Mouse (Mus musculus) MEL (cell line): ENCODE results near the gene Gjb6. TPM values are rescaled to one million over a fixed set of nuclear protein-coding genes. Genes with fewer than 3 reads are reported as not detected.
A peak's percentile ranks its signal among the peaks of the same experiment; 100 is the strongest.

ENCODE experiments used
- DNase-seq: peaks from one replicate; pipeline ENCODE4 v3.0.0; 2011; ENCODE audit warnings: low read depth, low spot score
- H3K27ac ChIP-seq: 2 replicates; pipeline ENCODE4 v1.5.1; 2012; ENCODE audit warnings: low read depth, mild to moderate bottlenecking, control low read depth, low read length, moderate library complexity; ENCODE audit not compliant: control insufficient read depth
- H3K27me3 ChIP-seq, 2 experiments: fragments of 150-350 bp in 1 of 2; sonication (generic) in 1 of 2; 2 replicates each; pipeline ENCODE4 v1.6.1; 2012; ENCODE audit warnings: low read length in 2 of 2, mild to moderate bottlenecking in 2 of 2, improper control_type of control experiment in 1 of 2, moderate library complexity in 1 of 2; ENCODE audit not compliant: insufficient read depth in 2 of 2, control insufficient read depth in 1 of 2
- H3K36me3 ChIP-seq, 2 experiments: 2 replicates each; pipeline ENCODE4 v1.6.1; 2012 to 2014; ENCODE audit warnings: low read length in 2 of 2, improper control_type of control experiment in 1 of 2, inconsistent platforms in 1 of 2, mild to moderate bottlenecking in 1 of 2; ENCODE audit not compliant: insufficient read depth in 2 of 2, control insufficient read depth in 1 of 2
- H3K4me1 ChIP-seq, 2 experiments: fragments of 150-350 bp in 1 of 2; sonication (generic) in 1 of 2; 2 replicates each; pipeline ENCODE4 v1.6.1; 2012; ENCODE audit warnings: low read length in 2 of 2, improper control_type of control experiment in 1 of 2, mild to moderate bottlenecking in 1 of 2; ENCODE audit not compliant: insufficient read depth in 2 of 2, control insufficient read depth in 1 of 2
- H3K4me3 ChIP-seq, 2 experiments: fragments of 150-350 bp in 1 of 2; sonication (generic) in 1 of 2; 2 replicates each; pipeline ENCODE4 v1.5.1; 2012; ENCODE audit warnings: low read depth in 2 of 2, low read length in 2 of 2, mild to moderate bottlenecking in 2 of 2, moderate library complexity in 2 of 2, control low read depth in 1 of 2, improper control_type of control experiment in 1 of 2; ENCODE audit not compliant: control insufficient read depth in 1 of 2, insufficient read depth in 1 of 2
- H3K79me2 ChIP-seq: 2 replicates; pipeline ENCODE4 v1.6.1; 2012; ENCODE audit warnings: mild to moderate bottlenecking, low read length, moderate library complexity; ENCODE audit not compliant: control insufficient read depth, poor library complexity, insufficient read depth
- H3K9ac ChIP-seq: 2 replicates; pipeline ENCODE4 v1.6.1; 2012; ENCODE audit warnings: low read depth, mild to moderate bottlenecking, control low read depth, low read length, moderate library complexity; ENCODE audit not compliant: control insufficient read depth, poor library complexity, severe bottlenecking
- H3K9me3 ChIP-seq: fragments of 150-350 bp; sonication (generic); replicated peaks from 2 replicates; pipeline ENCODE4 v1.6.1; 2012; ENCODE audit warnings: mild to moderate bottlenecking, low read length, improper control_type of control experiment, moderate library complexity; ENCODE audit not compliant: insufficient read depth
- BHLHE40 ChIP-seq: IDR thresholded peaks from 2 replicates; pipeline ENCODE4 v1.6.1; 2012; ENCODE audit warnings: low read depth, mild to moderate bottlenecking, inconsistent platforms, low read length, improper control_type of control experiment, borderline replicate concordance
- CHD1 ChIP-seq: IDR thresholded peaks from 2 replicates; pipeline ENCODE4 v1.6.1; 2012; ENCODE audit warnings: low read depth, mild to moderate bottlenecking, inconsistent platforms, low read length, improper control_type of control experiment
- CHD2 ChIP-seq: IDR thresholded peaks from 2 replicates; pipeline ENCODE4 v1.6.1; 2011; ENCODE audit warnings: low read length, improper control_type of control experiment
- CTCF ChIP-seq, 3 experiments: IDR thresholded peaks in 2 of 3; conservative IDR thresholded peaks in 1 of 3; 2 replicates each; pipeline ENCODE4 v1.5.1; 2011 to 2012; ENCODE audit warnings: low read length in 3 of 3, low read depth in 2 of 3, mild to moderate bottlenecking in 2 of 3, improper control_type of control experiment in 1 of 3, inconsistent platforms in 1 of 3, mixed read lengths in 1 of 3, moderate library complexity in 1 of 3; ENCODE audit not compliant: control insufficient read depth in 1 of 3, insufficient read depth in 1 of 3, poor library complexity in 1 of 3, severe bottlenecking in 1 of 3
- E2F4 ChIP-seq: IDR thresholded peaks from 2 replicates; pipeline ENCODE4 v1.6.1; 2011; ENCODE audit warnings: low read depth, low read length, improper control_type of control experiment, borderline replicate concordance
- ELF1 ChIP-seq: IDR thresholded peaks from 2 replicates; pipeline ENCODE4 v1.6.1; 2014; ENCODE audit warnings: low read depth, mild to moderate bottlenecking, inconsistent platforms, low read length, improper control_type of control experiment, moderate library complexity
- EP300 ChIP-seq, 2 experiments: IDR thresholded peaks; 2 replicates each; pipeline ENCODE4 v1.6.1; 2011; ENCODE audit warnings: improper control_type of control experiment in 2 of 2, low read length in 2 of 2, low read depth in 1 of 2, mild to moderate bottlenecking in 1 of 2
- ETS1 ChIP-seq: IDR thresholded peaks from 2 replicates; pipeline ENCODE4 v1.6.1; 2012; ENCODE audit warnings: low read depth, mild to moderate bottlenecking, inconsistent platforms, low read length, improper control_type of control experiment, moderate library complexity
- KAT2A ChIP-seq: conservative IDR thresholded peaks from 2 replicates; pipeline ENCODE4 v1.6.1; 2012; ENCODE audit warnings: low read depth, low read length, improper control_type of control experiment, inconsistent platforms
- MAFK ChIP-seq: IDR thresholded peaks from 2 replicates; pipeline ENCODE4 v1.6.1; 2011; ENCODE audit warnings: low read depth, mild to moderate bottlenecking, low read length, improper control_type of control experiment, borderline replicate concordance
- MAX ChIP-seq: IDR thresholded peaks from 2 replicates; pipeline ENCODE4 v1.6.1; 2011; ENCODE audit warnings: low read length, improper control_type of control experiment
- MAZ ChIP-seq: IDR thresholded peaks from 2 replicates; pipeline ENCODE4 v1.6.1; 2012; ENCODE audit warnings: low read depth, mild to moderate bottlenecking, inconsistent platforms, low read length, improper control_type of control experiment
- MXI1 ChIP-seq: IDR thresholded peaks from 2 replicates; pipeline ENCODE4 v1.6.1; 2011; ENCODE audit warnings: mild to moderate bottlenecking, low read depth, low read length, improper control_type of control experiment
- MYC ChIP-seq: IDR thresholded peaks from 2 replicates; pipeline ENCODE4 v1.6.1; 2011; ENCODE audit warnings: low read depth, mild to moderate bottlenecking, low read length, improper control_type of control experiment, moderate library complexity
- NRF1 ChIP-seq: IDR thresholded peaks from 2 replicates; pipeline ENCODE4 v1.6.1; 2014; ENCODE audit warnings: low read depth, mild to moderate bottlenecking, inconsistent platforms, low read length, improper control_type of control experiment, moderate library complexity; ENCODE audit not compliant: poor library complexity, insufficient read depth, severe bottlenecking
- POLR2AphosphoS2 ChIP-seq: IDR thresholded peaks from 2 replicates; pipeline ENCODE4 v1.6.1; 2011; ENCODE audit warnings: low read length, improper control_type of control experiment
- RAD21 ChIP-seq: IDR thresholded peaks from 2 replicates; pipeline ENCODE4 v1.6.1; 2011; ENCODE audit warnings: mild to moderate bottlenecking, low read depth, low read length, improper control_type of control experiment
- SIN3A ChIP-seq: IDR thresholded peaks from 2 replicates; pipeline ENCODE4 v1.6.1; 2012; ENCODE audit warnings: low read length, improper control_type of control experiment, inconsistent platforms
- TCF12 ChIP-seq: IDR thresholded peaks from 2 replicates; pipeline ENCODE4 v1.6.1; 2014; ENCODE audit warnings: low read depth, mild to moderate bottlenecking, inconsistent platforms, low read length, improper control_type of control experiment, moderate library complexity
- UBTF ChIP-seq: IDR thresholded peaks from 2 replicates; pipeline ENCODE4 v1.6.1; 2012; ENCODE audit warnings: low read depth, mild to moderate bottlenecking, inconsistent platforms, low read length, improper control_type of control experiment, moderate library complexity, borderline replicate concordance; ENCODE audit not compliant: insufficient read depth
- USF1 ChIP-seq: IDR thresholded peaks from 2 replicates; pipeline ENCODE4 v1.6.1; 2014; ENCODE audit warnings: low read depth, mild to moderate bottlenecking, inconsistent platforms, low read length, improper control_type of control experiment, moderate library complexity
- USF2 ChIP-seq, 2 experiments: IDR thresholded peaks; 2 replicates each; pipeline ENCODE4 v1.6.1; 2011 to 2012; ENCODE audit warnings: improper control_type of control experiment in 2 of 2, low read length in 2 of 2, borderline replicate concordance in 1 of 2, inconsistent platforms in 1 of 2, low read depth in 1 of 2, mild to moderate bottlenecking in 1 of 2; ENCODE audit not compliant: insufficient read depth in 1 of 2
- ZMIZ1 ChIP-seq: IDR thresholded peaks from 2 replicates; pipeline ENCODE4 v1.6.1; 2012; ENCODE audit warnings: low read depth, mild to moderate bottlenecking, inconsistent platforms, low read length, improper control_type of control experiment, moderate library complexity
- ZNF384 ChIP-seq: IDR thresholded peaks from 2 replicates; pipeline ENCODE4 v1.6.1; 2012; ENCODE audit warnings: low read depth, mild to moderate bottlenecking, inconsistent platforms, low read length, improper control_type of control experiment
- polyA plus RNA-seq, 2 experiments: library from polyadenylated mRNA; stranded (reverse) in 1 of 2; unstranded in 1 of 2; fragments of >175 nt in 1 of 2; fragments of >200 nt in 1 of 2; gene quantifications; 2 replicates each; pipeline versions ENCODE4 v1.2.1 to v1.2.4; 2012; ENCODE audit warnings: low replicate concordance in 2 of 2, low read depth in 1 of 2; ENCODE audit not compliant: insufficient read length in 2 of 2, insufficient read depth in 1 of 2, missing spikeins in 1 of 2
- total RNA-seq: library from RNA; depleted of rRNA; stranded (reverse); fragments of 300-350 nt; gene quantifications from 2 replicates; pipeline ENCODE4 v1.2.3, GENCODE M21; 2012

Gene Gjb6
- total and polyA plus RNA-seq, 3 experiments: not detected

GRCm38 (mm10) chr14:57084180-57084668 is 49.2 kb downstream of the Gjb6 start:
- peak; percentile 21 for DNase-seq
- TF ChIP-seq MAX (no peak), ZNF384 (no peak), USF1 (no peak), ETS1 (no peak), MAZ (no peak), ZMIZ1 (no peak), BHLHE40 (no peak), UBTF (no peak), POLR2AphosphoS2 (no peak), CHD1 (no peak), USF2 (IDR thresholded peaks at IDR 0.05; ENCODE audit: borderline replicate concordance in 1 of 2, insufficient read depth in 1 of 2, low read depth in 1 of 2, low read length in 2 of 2) (no peak), CTCF (IDR thresholded peaks at IDR 0.05 in 2 of 3, conservative IDR thresholded peaks at IDR 0.05 in 1 of 3; ENCODE audit: control insufficient read depth in 1 of 3, insufficient read depth in 1 of 3, low read depth in 2 of 3, low read length in 3 of 3, poor library complexity in 1 of 3, severe bottlenecking in 1 of 3) (no peak)
- TF ChIP-seq, all 39 proteins: peak for 0

GRCm38 (mm10) chr14:57082863-57083262 is 50.5 kb downstream of the Gjb6 start:
- Histone ChIP-seq H3K9me3 (no peaks in the 10 kb centered on the region), H3K4me3 (no peak overlapping the region), H3K4me1 (no peaks in the 10 kb centered on the region), H3K27ac (no peak overlapping the region), H3K36me3 (no peaks in the 10 kb centered on the region), H3K9ac (no peak overlapping the region), H3K79me2 (no peaks in the 10 kb centered on the region), H3K27me3 (peaks cover 0 to 1% of the 10 kb centered on the region in 2 experiments; a peak in 2 of 4 replicates)
- peak; percentile 23 for DNase-seq
- TF ChIP-seq E2F4: no peak
- TF ChIP-seq EP300 (IDR thresholded peaks at IDR 0.05; ENCODE audit: low read depth in 1 of 2, low read length in 2 of 2): no peak
- no peak for TF ChIP-seq KAT2A
- no peak for TF ChIP-seq ZMIZ1
- no peak for TF ChIP-seq MAFK
- no peak for TF ChIP-seq MYC
- no peak for TF ChIP-seq ELF1
- no peak for TF ChIP-seq SIN3A
- TF ChIP-seq UBTF: no peak
- TF ChIP-seq NRF1: no peak
- TF ChIP-seq TCF12: no peak
- no peak for TF ChIP-seq MXI1
- no peak for TF ChIP-seq RAD21
- no peak for TF ChIP-seq ETS1
- no peak for TF ChIP-seq CHD2

More at GRCm38 (mm10) chr14:57084180-57084668, 49.2 kb downstream of the Gjb6 start:
- H3K36me3 ChIP-seq: no peaks in the 10 kb centered on the region
- H3K9me3 ChIP-seq: no peaks in the 10 kb centered on the region
- H3K4me3 ChIP-seq: no peak overlapping the region
- H3K9ac ChIP-seq: no peak overlapping the region
- no peak overlapping the region for H3K27ac ChIP-seq
- H3K4me1 ChIP-seq: no peaks in the 10 kb centered on the region
- no peaks in the 10 kb centered on the region for H3K79me2 ChIP-seq
- peaks cover 1 to 4% of the 10 kb centered on the region in 2 experiments; a peak in 2 of 4 replicates for H3K27me3 ChIP-seq
